8 mouse cellular contexts compared by ENCODE assay signal in genomic region chr1:181039652-181040051, GRCm38 (mm10). TPM values are rescaled to one million over a fixed set of nuclear protein-coding genes. Genes with fewer than 3 reads are reported as not detected.
A peak's percentile ranks its signal among the peaks of the same experiment; 100 is the strongest.
DNase-seq lines count a peak whose midpoint lies in the region; ATAC-seq and TF ChIP-seq lines count a peak whose summit lies in the region.

No protein-coding gene starts in this region.

- TF ChIP-seq CTCF in Patski (IDR thresholded peaks at IDR 0.05), result peak; percentile 84
- peak; percentile 77 for TF ChIP-seq CTCF in liver, embryonic 14.5 days (IDR thresholded peaks at IDR 0.05; ENCODE audit: low read depth)

- in situ Hi-C loops in Patski (cut with MboI; ENCODE audit: low pct_unique_long_range_greater_than_20kb), result loop anchor here (5.0 kb wide), 1 partner anchor 47 kb away; no protein-coding TSS in a partner anchor

- no peaks in the 10 kb centered on the region for H3K36me3 ChIP-seq in embryonic facial prominence, embryonic 13.5 days
- H3K36me3 ChIP-seq in liver, embryonic 14.5 days (replicated peaks; ENCODE audit: control insufficient read depth, insufficient read depth, low read depth), result no peaks in the 10 kb centered on the region

- H3K27ac ChIP-seq in embryonic facial prominence, embryonic 13.5 days, result no peak overlapping the region
- no peak overlapping the region for H3K27ac ChIP-seq in liver, embryonic 14.5 days

- ATAC-seq in Patski, result no peak
- no peak for ATAC-seq in embryonic facial prominence, embryonic 13.5 days (ENCODE audit: insufficient number of reproducible peaks, insufficient read depth, low FRiP score, low TSS enrichment, low read depth)
- no peak for ATAC-seq in liver, embryonic 14.5 days (ENCODE audit: insufficient read depth)

- no peak overlapping the region for H3K4me3 ChIP-seq in embryonic facial prominence, embryonic 13.5 days
- no peak overlapping the region for H3K4me3 ChIP-seq in liver, embryonic 14.5 days (ENCODE audit: insufficient read depth in 1 of 2, low read depth in 2 of 2, low read length in 2 of 2)

- no peaks in the 10 kb centered on the region for H3K4me1 ChIP-seq in embryonic facial prominence, embryonic 13.5 days
- H3K4me1 ChIP-seq in liver, embryonic 14.5 days (replicated peaks; ENCODE audit: control insufficient read depth in 2 of 2, insufficient read depth in 2 of 2, low read length in 1 of 2), result peaks cover 0 to 10% of the 10 kb centered on the region in 2 experiments; a peak in 2 of 4 replicates

- DNase-seq in frontal cortex, postnatal 36 days (ENCODE audit: low spot score in 2 of 2), result peak; percentile 13 to 22
- DNase-seq in frontal cortex, postnatal 10 days (ENCODE audit: low spot score in 2 of 2), result no peak
- DNase-seq in 3T3-L1 (ENCODE audit: low read depth, low spot score) (peak; percentile 72), Patski (ENCODE audit: low read depth, low spot score) (no peak)
- peak in 1 of 3 experiments; percentile 47 for DNase-seq in liver, embryonic 14.5 days (ENCODE audit: low read depth in 3 of 3, low spot score in 3 of 3)
- peak; percentile 35 for DNase-seq in thymus, postnatal 25 days
- DNase-seq in adrenal gland, postnatal 25 days, result no peak

- WGBS in embryonic facial prominence, embryonic 13.5 days, result 6% methylated on average over 4 of the region's 4 CpGs
- WGBS in liver, embryonic 14.5 days (ENCODE audit: insufficient replicate concordance), result 4% methylated on average over 4 of the region's 4 CpGs

- CTCF ChIA-PET in Patski (lab: Charles Lee), result interaction anchor here (0.7 to 4.6 kb wide), 13 partner anchors 8 to 110 kb away, joined by 3 to 64 read pairs (median 4); no protein-coding TSS in a partner anchor

- no peaks in the 10 kb centered on the region for H3K9me3 ChIP-seq in embryonic facial prominence, embryonic 13.5 days
- no peaks in the 10 kb centered on the region for H3K9me3 ChIP-seq in liver, embryonic 14.5 days (ENCODE audit: control insufficient read depth, low read length)

- peaks cover 5% of the 10 kb centered on the region for H3K27me3 ChIP-seq in Patski
- 0 out of 2 replicates have a peak, but pooled peaks cover 6% of the 10 kb centered on the region for H3K27me3 ChIP-seq in embryonic facial prominence, embryonic 13.5 days
- no peaks in the 10 kb centered on the region; the same call in 1 of the 2 replicates for H3K27me3 ChIP-seq in liver, embryonic 14.5 days (ENCODE audit: control insufficient read depth, insufficient read depth, low read length)

- no peak for TF ChIP-seq EP300 in liver, embryonic 14.5 days (IDR thresholded peaks at IDR 0.05; ENCODE audit: low read depth)

- peak overlapping the region; percentile 39 for H3K4me2 ChIP-seq in embryonic facial prominence, embryonic 13.5 days
- no peak overlapping the region for H3K4me2 ChIP-seq in liver, embryonic 14.5 days (ENCODE audit: low read depth)

- POLR2A ChIA-PET in Patski (lab: Charles Lee), result interaction anchor here (0.8 to 1.1 kb wide), 2 partner anchors 18 to 138 kb away, joined by 3 read pairs; no protein-coding TSS in a partner anchor

- no peak overlapping the region for H3K9ac ChIP-seq in embryonic facial prominence, embryonic 13.5 days
- H3K9ac ChIP-seq in liver, embryonic 14.5 days (replicated peaks), result no peak overlapping the region

RNA-seq across cellular contexts. Expression of gene 9130409I23Rik, which starts 11.4 kb away (rescaled TPM):
- 0.03 TPM for polyA plus RNA-seq in Patski (2021)
- not detected in 2 replicates for polyA plus RNA-seq in embryonic facial prominence, embryonic 13.5 days (2015; fragmentation: Nextera tagmentation; extraction: Ambion mirVana)
- 0.03 and 0.05 TPM in 2 replicates for polyA plus RNA-seq in liver, embryonic 14.5 days (2012; rRNA removed)
- polyA plus RNA-seq in liver, embryonic 14.5 days (2014; fragmentation: Nextera tagmentation; extraction: Ambion mirVana), result not detected in 2 replicates
- not detected in 2 replicates for total RNA-seq in adrenal gland, postnatal 25 days (2021)

RNA-seq across cellular contexts. Expression of gene Ephx1, which starts 18.9 kb away (rescaled TPM):
- 10.9 TPM for polyA plus RNA-seq in Patski (2021)
- polyA plus RNA-seq in embryonic facial prominence, embryonic 13.5 days (2015; fragmentation: Nextera tagmentation; extraction: Ambion mirVana), result 5.1 and 7.9 TPM in 2 replicates
- 2.8 and 2.9 TPM in 2 replicates for polyA plus RNA-seq in liver, embryonic 14.5 days (2012; rRNA removed)
- polyA plus RNA-seq in liver, embryonic 14.5 days (2014; fragmentation: Nextera tagmentation; extraction: Ambion mirVana), result 4.2 and 4.8 TPM in 2 replicates
- total RNA-seq in adrenal gland, postnatal 25 days (2021), result 95.7 and 112 TPM in 2 replicates

Comparison
In these comparisons a context has a peak if more than half of its experiments do, and no peak if none do; other contexts are left out.
1. DNase-seq: peak in frontal cortex, postnatal 36 days (2 of 2), 3T3-L1 (single experiment) and thymus, postnatal 25 days (single experiment); none in frontal cortex, postnatal 10 days (0 of 2), Patski (single experiment) and adrenal gland, postnatal 25 days (single experiment).